Mouse (Mus musculus) liver, embryonic 14.5 days (tissue): ENCODE results near the gene Umodl1.

Experiments used
- CTCF ChIP-seq: IDR thresholded peaks from 2 replicates; pipeline ENCODE4 v1.5.1; 2016; ENCODE audit warnings: antibody characterized with exemption, low read depth, control low read depth
- EP300 ChIP-seq: IDR thresholded peaks from 2 replicates; pipeline ENCODE4 v1.6.1; 2016; ENCODE audit warnings: antibody characterized with exemption, low read depth

DNA sequence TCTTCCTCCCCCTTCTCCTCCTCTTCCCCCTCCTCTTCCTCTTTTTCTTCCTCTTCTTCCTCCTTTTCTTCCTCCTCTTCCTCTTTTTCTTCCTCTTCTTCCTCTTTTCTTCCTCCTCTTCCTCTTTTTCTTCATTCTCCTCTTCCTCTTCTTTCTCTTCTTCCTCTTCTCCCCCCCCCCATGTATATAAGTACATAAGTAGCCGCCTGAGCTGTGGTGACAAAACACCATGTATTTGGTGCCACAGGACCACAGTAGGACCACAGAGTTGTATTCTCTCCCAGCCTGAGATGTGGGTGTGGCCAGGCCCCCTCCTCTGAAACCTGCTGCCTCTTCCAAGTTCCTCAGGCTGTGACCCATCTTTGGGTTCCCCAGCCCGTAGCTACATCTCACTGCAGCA, 50.8 kb downstream of the Umodl1 start:
- TF ChIP-seq CTCF (no peak), EP300 (no peak)
